Mouse (Mus musculus): ENCODE results near the gene Gm11595.
"Not testable (repeated sequence)": the region's sequence is repeated elsewhere in the genome, so short reads cannot be mapped to it uniquely, and the experiment has no call there.

The Gm11595 gene

GRCm38 (mm10) chr11:99772813-99773212, at the start of gene Gm11595:
Gene Gm11595, minus strand, starts transcription at chr11:99772913.
- POLR2A ChIA-PET, CTCF ChIA-PET: not testable (repeated sequence)

DNA sequence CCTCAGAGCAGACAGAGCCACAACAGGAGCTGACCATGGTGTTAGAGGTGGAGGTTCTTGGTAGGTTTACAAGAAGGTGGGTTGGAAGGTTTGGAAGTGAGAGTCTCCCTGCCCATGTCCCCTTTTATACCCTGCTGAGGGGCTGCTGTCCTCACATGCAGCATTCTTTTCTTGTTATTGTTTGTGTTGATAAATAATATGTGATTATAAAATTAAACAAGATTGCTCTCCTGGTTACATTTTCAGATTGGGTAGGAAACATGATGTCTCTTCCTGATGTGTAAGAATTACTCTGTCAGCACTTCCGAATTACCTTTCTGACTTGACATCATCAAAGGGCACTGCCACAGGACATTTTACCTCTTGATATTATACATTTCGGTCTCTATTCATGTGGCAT, 42.9 kb upstream of the Gm11595 start, which contains the start of gene Gm11564:
Gene Gm11564, minus strand, starts transcription at position 101 of the 400 bp plus-strand sequence.
- POLR2A ChIA-PET, CTCF ChIA-PET: not testable (repeated sequence)

- CTCF ChIA-PET = not testable (repeated sequence)
These were observed 37.1 kb upstream of the Gm11595 start, which contains the start of gene Krtap4-13 for GRCm38 (mm10) chr11:99809792-99810191. Gene Krtap4-13, minus strand, starts transcription at chr11:99809892.

DNA sequence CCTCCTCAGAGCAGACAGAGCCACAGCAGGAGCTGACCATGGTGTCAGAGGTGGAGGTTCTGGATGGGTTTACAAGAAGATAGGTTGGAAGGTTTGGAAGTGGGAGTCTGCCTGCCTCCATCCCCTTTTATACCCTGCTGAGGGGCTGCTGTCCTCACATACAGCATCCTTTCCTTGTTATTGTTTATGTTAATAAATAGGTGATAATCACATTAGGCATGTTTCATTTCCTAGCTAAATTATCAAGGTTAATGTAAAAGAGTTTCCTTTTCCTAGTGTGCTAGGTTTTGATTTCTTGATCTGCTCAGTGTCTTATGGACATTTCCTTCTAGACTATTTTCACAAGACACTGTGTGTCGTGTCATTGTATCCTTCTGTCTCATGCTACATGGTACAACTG, 31.6 kb upstream of the Gm11595 start, which contains the start of gene Gm11554:
Gene Gm11554, minus strand, starts transcription at position 101 of the 400 bp plus-strand sequence.
- CTCF ChIA-PET, POLR2A ChIA-PET: not testable (repeated sequence)

More at GRCm38 (mm10) chr11:99809792-99810191, 37.1 kb upstream of the Gm11595 start, which contains the start of gene Krtap4-13:
- POLR2A ChIA-PET = not testable (repeated sequence)

- POLR2A ChIA-PET, CTCF ChIA-PET: not testable (repeated sequence)
These were observed 26.1 kb upstream of the Gm11595 start, which contains the start of gene Gm11569 for GRCm38 (mm10) chr11:99798832-99799231. Gene Gm11569, minus strand, starts transcription at chr11:99798932.

GRCm38 (mm10) chr11:99793367-99793766, 20.7 kb upstream of the Gm11595 start, which contains the start of gene Gm11596:
Gene Gm11596, minus strand, starts transcription at chr11:99793467.
- POLR2A ChIA-PET = no interaction called here
- CTCF ChIA-PET = no interaction called here

DNA sequence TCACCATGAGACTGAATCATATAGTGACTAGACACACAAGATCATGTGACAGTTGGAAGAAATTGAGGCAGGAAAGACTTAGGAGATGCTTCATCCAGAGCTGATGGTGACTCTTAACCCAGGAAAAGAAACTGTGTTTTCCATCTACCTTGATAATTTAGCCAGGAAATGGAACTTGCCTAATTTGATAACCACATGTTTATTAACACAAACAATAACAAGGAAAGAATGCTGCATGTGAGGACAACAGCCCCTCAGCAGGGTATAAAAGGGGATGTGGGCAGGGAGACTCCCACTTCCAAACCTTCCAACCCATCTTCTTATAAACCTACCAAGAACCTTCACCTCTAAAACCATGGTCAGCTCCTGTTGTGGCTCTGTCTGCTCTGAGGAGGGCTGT, 12.2 kb upstream of the Gm11595 start, which contains the start of gene Krtap4-9:
Gene Krtap4-9, plus strand, starts transcription at position 301 of the 400 bp plus-strand sequence.
- CTCF ChIA-PET, POLR2A ChIA-PET: not testable (repeated sequence)

GRCm38 (mm10) chr11:99780604-99781003, 7.9 kb upstream of the Gm11595 start, which contains the start of gene Krtap4-8:
Gene Krtap4-8, minus strand, starts transcription at chr11:99780704.
- CTCF ChIA-PET = no interaction called here
- POLR2A ChIA-PET = no interaction called here

GRCm38 (mm10) chr11:99778401-99778800, 5.7 kb upstream of the Gm11595 start:
- ChIA-PET POLR2A (no interaction called here), CTCF (no interaction called here)

- POLR2A ChIA-PET = no interaction called here
- CTCF ChIA-PET = no interaction called here
These were observed 4.3 kb downstream of the Gm11595 start for GRCm38 (mm10) chr11:99768410-99768809.

- CTCF ChIA-PET = no interaction called here
- POLR2A ChIA-PET = no interaction called here
These were observed 13.8 kb downstream of the Gm11595 start for GRCm38 (mm10) chr11:99758877-99759276.

DNA sequence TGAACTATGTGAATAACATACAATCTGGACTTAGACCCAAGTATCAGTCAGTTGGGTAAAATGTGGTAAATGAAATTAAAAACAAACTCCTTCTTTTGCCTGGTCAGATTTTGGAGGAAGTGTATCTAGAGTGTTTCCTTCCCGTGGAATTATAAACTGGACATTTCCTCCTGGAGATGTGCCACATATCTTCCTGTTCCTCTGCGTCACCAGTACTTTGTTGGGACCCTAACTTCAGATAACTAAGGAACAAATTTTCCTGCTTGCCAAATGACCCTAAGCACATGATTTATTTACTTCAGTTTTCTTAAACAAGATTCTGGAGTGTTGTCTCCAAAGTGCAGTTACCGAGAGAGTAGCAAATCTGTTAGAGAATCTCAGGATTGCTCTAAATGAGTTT, 28.7 kb downstream of the Gm11595 start:
- ChIA-PET CTCF (no interaction called here), POLR2A (no interaction called here)

GRCm38 (mm10) chr11:99734190-99734589, 38.5 kb downstream of the Gm11595 start, which contains the start of gene Gm14180:
Gene Gm14180, minus strand, starts transcription at chr11:99734290.
- ChIA-PET POLR2A (no interaction called here), CTCF (no interaction called here)

- ChIA-PET POLR2A (no interaction called here), CTCF (no interaction called here)
These were observed 48.7 kb downstream of the Gm11595 start for GRCm38 (mm10) chr11:99724061-99724460.
